Mouse (Mus musculus): ENCODE measurements around the gene Gla. TPM values are rescaled to one million over a fixed set of nuclear protein-coding genes. Genes with fewer than 3 reads are reported as not detected.

The Gla gene
- 1.5 TPM in 1 of 2 replicates, not detected in the other for polyA plus RNA-seq (2012; ENCODE audit: insufficient read depth, low replicate concordance)

DNA sequence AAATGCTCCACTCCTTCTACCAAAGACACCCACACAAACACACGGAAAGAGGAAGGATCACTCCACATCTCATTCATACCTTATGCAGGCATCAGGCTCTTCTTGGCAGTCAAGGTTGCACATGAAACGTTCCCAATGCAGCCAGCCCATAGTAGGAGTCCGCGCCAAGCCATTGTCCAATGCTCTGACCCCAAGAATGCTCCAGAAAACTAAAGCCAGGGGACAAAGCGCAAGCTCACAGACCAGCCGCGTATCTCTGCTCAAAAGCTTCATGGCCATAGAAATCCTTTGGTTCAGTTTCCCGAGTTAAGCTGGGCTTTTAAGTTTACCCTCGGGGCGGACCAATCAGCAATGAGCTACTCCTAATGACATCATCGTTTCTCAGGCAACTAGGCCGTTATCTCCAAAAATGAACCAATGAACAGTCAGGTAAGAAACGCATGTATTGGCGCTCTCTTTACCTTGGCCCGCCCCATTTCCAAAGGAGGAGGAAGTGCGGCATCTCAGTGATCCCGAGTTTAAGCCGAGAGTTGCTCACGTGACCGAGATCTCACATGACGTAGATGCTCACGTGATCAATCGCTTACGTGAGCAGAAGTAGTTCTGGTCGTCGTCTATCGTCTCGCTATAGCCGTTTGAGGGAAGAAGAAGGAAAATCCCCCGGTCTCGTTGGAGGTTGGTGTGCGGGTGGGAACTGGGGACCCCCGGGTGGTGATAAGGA lies at the start of gene Gla, which contains the start of gene Hnrnph2:
TSS of gene Gla (minus strand) at position 467 of the 721 bp plus-strand sequence.
TSS of gene Hnrnph2 (plus strand) at position 521 of the 721 bp plus-strand sequence.
- Histone ChIP-seq H3K4me3 (replicated peaks) (peak within 1 kb of the TSS; percentile 93), H3K36me3 (replicated peaks; ENCODE audit: low read length) (peaks cover 16% of the 10 kb centered on the region), H3K27me3 (replicated peaks) (no peaks in the 10 kb centered on the region), H3K9me3 (no peaks in the 10 kb centered on the region), H3K4me1 (peaks cover 15% of the 10 kb centered on the region; the same call in 1 of the 2 replicates)
- no peak for TF ChIP-seq FLI1 (IDR thresholded peaks at IDR 0.05; ENCODE audit: low read length)

DNA sequence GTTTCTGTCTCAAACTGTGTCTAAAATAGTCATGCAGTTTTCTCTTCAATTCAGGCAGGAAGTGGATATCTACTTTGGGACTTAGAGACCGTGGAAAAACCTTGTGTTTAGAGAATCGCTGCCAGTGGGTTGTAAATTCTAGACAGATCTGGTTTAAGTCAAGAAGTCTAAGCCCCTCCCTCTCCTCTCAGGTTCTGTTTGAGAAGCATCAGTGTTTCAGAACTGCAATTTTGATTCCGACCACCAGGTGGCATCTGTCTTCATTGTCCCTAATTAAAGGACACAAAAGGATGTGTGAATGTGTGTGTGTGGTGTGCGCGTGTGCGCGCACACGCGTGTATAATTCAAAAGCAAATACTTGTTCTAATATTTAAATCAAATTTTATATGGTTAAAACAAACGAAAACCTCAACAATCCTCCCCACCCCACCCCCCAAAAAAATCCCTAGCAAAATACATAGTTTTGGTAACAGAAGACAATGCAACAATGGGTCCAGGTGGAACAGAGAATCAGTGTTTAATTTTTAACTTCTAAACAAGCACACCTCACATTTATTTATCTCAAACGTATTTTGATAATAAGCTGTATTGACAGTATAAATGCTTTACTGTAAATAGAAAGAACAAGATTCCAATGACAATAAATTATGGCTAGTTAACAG lies 47.2 kb upstream of the Gla start:
- TF ChIP-seq GATA1 (IDR thresholded peaks at IDR 0.05; ENCODE audit: borderline replicate concordance, low read length): no peak
- TF ChIP-seq FLI1 (IDR thresholded peaks at IDR 0.05; ENCODE audit: low read length): no peak

DNA sequence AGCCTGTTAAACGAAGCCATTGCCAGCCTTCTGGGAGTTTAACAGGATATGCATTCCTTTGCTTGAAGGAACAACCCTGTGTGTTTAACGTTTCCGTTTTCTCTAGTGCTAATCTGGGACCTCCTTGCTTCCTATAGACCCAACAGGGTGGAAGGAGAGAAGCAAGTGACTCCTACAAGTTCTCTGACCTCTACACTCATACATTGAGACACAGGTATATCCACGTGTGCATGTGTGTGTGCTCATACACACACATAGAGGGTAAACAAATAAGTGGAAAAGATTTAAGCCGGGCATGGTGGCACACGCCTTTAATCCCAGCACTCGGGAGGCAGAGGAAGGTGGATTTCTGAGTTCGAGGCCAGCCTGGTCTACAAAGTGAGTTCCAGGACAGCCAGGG lies 46.5 kb upstream of the Gla start:
- Histone ChIP-seq H3K4me3 (replicated peaks) (no peak overlapping the region), H3K36me3 (replicated peaks; ENCODE audit: low read length) (no peaks in the 10 kb centered on the region), H3K9me3 (no peaks in the 10 kb centered on the region), H3K27me3 (replicated peaks) (no peaks in the 10 kb centered on the region), H3K4me1 (peaks cover 28% of the 10 kb centered on the region)
- TF ChIP-seq GATA1 (IDR thresholded peaks at IDR 0.05; ENCODE audit: borderline replicate concordance, low read length): no peak
- no peak for TF ChIP-seq FLI1 (IDR thresholded peaks at IDR 0.05; ENCODE audit: low read length)

More for the DNA sequence above, 47.2 kb upstream of the Gla start:
- Histone ChIP-seq H3K4me1 (peaks cover 29% of the 10 kb centered on the region), H3K27me3 (replicated peaks) (no peaks in the 10 kb centered on the region), H3K4me3 (replicated peaks) (no peak overlapping the region), H3K9me3 (no peaks in the 10 kb centered on the region), H3K36me3 (replicated peaks; ENCODE audit: low read length) (no peaks in the 10 kb centered on the region)

DNA sequence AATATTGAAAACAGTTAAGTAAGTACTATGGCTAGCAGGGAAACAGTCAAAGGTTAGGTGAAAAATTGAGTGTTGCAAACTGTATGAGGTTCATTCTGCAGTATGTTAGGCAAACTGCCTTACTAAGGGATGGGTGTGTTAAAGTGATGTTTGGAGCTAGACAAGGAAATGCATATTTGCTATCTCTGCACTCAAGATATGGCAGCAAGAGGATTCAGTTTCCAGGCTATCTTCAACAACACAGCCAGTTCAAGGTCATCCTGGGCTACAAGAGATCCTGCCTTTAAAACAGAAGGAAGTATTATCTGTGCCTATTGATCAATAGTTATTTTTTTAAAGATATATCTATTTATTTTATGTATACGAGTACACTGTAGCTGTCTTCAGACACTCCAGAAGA lies 45.4 kb upstream of the Gla start:
- TF ChIP-seq FLI1 (IDR thresholded peaks at IDR 0.05; ENCODE audit: low read length) (no peak), GATA1 (IDR thresholded peaks at IDR 0.05; ENCODE audit: borderline replicate concordance, low read length) (no peak)
- H3K27me3 ChIP-seq (replicated peaks): no peaks in the 10 kb centered on the region

DNA sequence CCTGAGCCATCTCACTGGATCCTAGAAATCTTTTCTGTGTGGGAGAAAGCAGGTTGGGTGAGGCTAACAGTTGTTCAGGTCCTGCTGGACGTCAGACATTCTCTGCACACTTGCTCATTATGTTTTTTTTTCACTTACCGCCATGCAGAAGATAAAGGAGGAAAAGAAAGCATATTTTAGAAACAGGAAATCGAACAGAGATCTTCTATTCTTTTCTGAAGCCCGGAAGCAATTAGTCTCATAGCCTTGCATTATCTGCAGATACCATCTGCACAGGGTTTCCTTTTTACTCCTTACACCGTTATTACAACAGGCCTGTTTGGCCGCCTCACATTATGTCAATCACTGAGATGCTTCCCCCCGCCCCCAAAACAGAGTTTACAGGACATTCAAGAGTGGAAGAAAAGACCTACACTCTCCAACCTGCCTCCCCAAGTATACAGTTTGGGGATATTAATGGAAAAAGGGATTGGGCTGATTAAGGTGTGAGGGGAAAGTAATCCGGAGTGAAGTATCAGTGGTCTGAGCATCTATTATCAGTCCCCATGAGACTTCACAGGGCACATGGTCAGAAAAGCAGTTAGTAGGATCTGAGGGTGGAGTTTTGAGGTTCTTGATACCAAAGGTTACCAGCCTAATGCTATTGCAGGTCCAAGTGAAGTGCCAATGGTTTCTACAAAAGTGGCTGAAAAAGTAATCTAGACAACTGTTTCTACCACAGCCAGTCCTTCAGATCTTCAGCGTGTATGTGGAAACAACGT lies 40.3 kb upstream of the Gla start:
- H3K27me3 ChIP-seq (replicated peaks): no peaks in the 10 kb centered on the region
- TF ChIP-seq FLI1 (IDR thresholded peaks at IDR 0.05; ENCODE audit: low read length) (no peak), GATA1 (IDR thresholded peaks at IDR 0.05; ENCODE audit: borderline replicate concordance, low read length) (no peak)
- no peak overlapping the region for H3K4me3 ChIP-seq (replicated peaks)
- H3K9me3 ChIP-seq: no peaks in the 10 kb centered on the region
- H3K4me1 ChIP-seq: peaks cover 18% of the 10 kb centered on the region
- H3K36me3 ChIP-seq (replicated peaks; ENCODE audit: low read length): no peaks in the 10 kb centered on the region

More for the DNA sequence above, 45.4 kb upstream of the Gla start:
- Histone ChIP-seq H3K36me3 (replicated peaks; ENCODE audit: low read length) (no peaks in the 10 kb centered on the region), H3K9me3 (no peaks in the 10 kb centered on the region), H3K4me1 (peaks cover 20% of the 10 kb centered on the region), H3K4me3 (replicated peaks) (no peak overlapping the region)

DNA sequence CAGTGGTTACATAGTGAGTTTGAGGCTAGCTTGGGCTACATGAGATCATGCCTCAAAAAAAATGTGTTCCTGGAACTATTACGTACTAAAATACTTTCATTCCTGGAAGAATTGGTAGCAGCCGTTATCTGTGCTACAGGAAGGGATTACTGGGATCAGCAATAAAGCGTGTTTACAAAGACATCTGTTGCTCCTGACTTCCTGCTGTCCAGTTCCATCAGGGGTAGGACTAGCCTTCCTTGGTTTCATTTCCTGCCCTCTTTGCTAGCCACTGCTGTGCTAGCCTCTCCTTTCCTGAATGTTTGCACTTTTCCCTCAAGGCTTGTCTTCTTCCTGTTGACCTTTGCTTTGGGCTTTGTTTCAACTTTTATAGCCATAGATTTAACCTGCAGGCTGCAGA lies 34.9 kb upstream of the Gla start:
- Histone ChIP-seq H3K27me3 (replicated peaks) (peaks cover 5% of the 10 kb centered on the region), H3K4me1 (peaks cover 24% of the 10 kb centered on the region), H3K4me3 (replicated peaks) (peak overlapping the region; percentile 50), H3K9me3 (no peaks in the 10 kb centered on the region), H3K36me3 (replicated peaks; ENCODE audit: low read length) (no peaks in the 10 kb centered on the region)
- TF ChIP-seq FLI1 (IDR thresholded peaks at IDR 0.05; ENCODE audit: low read length): no peak
- TF ChIP-seq GATA1 (IDR thresholded peaks at IDR 0.05; ENCODE audit: borderline replicate concordance, low read length): no peak

DNA sequence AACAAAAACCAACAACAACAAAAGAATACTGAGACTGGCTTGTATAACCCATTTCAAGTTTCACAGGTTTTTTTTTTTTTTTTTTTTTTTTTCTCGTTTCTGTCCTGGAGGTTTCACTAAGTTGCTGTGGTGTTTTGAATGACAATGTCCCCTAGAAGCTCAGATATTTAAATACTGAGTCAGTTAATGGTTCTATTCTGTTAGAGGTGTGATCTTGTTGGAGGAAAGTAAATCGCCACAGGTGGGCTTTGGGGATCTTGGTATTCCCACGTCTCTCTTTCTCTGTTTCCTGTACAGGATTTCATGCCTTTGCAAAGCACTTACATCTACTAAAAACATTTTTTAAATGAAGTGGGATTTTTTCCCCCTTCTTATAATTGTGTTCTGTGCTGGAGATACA lies 34.2 kb upstream of the Gla start:
- peaks cover 5% of the 10 kb centered on the region for H3K27me3 ChIP-seq (replicated peaks)
- peaks cover 16% of the 10 kb centered on the region for H3K4me1 ChIP-seq
- H3K36me3 ChIP-seq (replicated peaks; ENCODE audit: low read length): no peaks in the 10 kb centered on the region
- H3K4me3 ChIP-seq (replicated peaks): no peak overlapping the region
- TF ChIP-seq GATA1 (IDR thresholded peaks at IDR 0.05; ENCODE audit: borderline replicate concordance, low read length) (no peak), FLI1 (IDR thresholded peaks at IDR 0.05; ENCODE audit: low read length) (no peak)
- H3K9me3 ChIP-seq: no peaks in the 10 kb centered on the region

DNA sequence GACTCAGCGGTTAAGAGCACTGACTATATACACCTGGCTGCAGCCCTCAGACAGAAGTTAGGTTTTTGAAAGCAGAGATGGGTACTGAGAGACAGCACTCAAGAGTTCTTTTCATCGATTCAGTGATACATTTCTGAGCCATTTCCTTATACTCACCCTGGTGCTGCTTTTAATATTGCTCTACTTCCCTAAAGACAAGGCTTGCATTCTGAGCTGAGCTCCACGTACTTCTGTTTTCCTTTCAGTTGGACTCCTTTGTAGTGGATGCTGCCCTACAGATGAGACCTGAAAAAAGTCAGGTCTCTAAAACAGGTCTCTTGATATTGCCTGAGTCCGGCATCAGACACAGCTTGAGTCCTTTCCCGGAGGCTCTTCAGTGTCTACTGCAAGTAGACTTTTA lies 31.8 kb upstream of the Gla start:
- Histone ChIP-seq H3K9me3 (no peaks in the 10 kb centered on the region), H3K36me3 (replicated peaks; ENCODE audit: low read length) (no peaks in the 10 kb centered on the region), H3K4me3 (replicated peaks) (no peak overlapping the region), H3K4me1 (peaks cover 16% of the 10 kb centered on the region), H3K27me3 (replicated peaks) (peaks cover 5% of the 10 kb centered on the region)
- TF ChIP-seq GATA1 (IDR thresholded peaks at IDR 0.05; ENCODE audit: borderline replicate concordance, low read length) (no peak), FLI1 (IDR thresholded peaks at IDR 0.05; ENCODE audit: low read length) (no peak)

DNA sequence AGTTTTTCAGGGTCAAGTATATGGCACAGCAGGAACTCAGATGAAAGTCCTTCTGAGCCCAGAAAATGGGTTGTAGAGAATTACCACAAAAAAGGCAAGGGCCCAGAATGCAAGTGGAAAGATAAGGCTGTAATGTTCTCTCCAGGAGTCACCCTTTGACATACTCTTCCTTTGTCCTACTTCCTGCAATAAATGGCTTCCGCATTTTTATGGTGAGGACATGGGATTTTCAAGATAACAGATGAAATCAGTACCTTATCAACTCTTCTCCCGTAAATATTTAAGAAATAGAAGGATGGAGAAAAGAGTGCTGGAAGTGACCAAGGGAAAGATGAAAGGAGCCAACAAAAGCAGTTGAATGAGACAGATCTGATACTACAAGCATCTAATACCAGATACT lies 27.3 kb upstream of the Gla start:
- peaks cover 4% of the 10 kb centered on the region; the same call in 1 of the 2 replicates for H3K4me1 ChIP-seq
- no peaks in the 10 kb centered on the region for H3K27me3 ChIP-seq (replicated peaks)
- TF ChIP-seq FLI1 (IDR thresholded peaks at IDR 0.05; ENCODE audit: low read length) (no peak), GATA1 (IDR thresholded peaks at IDR 0.05; ENCODE audit: borderline replicate concordance, low read length) (no peak)
- H3K9me3 ChIP-seq: no peaks in the 10 kb centered on the region
- H3K4me3 ChIP-seq (replicated peaks): no peak overlapping the region
- no peaks in the 10 kb centered on the region for H3K36me3 ChIP-seq (replicated peaks; ENCODE audit: low read length)
